Mouse (Mus musculus) kidney, adult 11 months (tissue): ENCODE measurements around the gene Btg1.

Experiments used
- DNase-seq: peaks from one replicate; pipeline ENCODE4 v3.0.0; 2022

The Btg1 gene

DNA sequence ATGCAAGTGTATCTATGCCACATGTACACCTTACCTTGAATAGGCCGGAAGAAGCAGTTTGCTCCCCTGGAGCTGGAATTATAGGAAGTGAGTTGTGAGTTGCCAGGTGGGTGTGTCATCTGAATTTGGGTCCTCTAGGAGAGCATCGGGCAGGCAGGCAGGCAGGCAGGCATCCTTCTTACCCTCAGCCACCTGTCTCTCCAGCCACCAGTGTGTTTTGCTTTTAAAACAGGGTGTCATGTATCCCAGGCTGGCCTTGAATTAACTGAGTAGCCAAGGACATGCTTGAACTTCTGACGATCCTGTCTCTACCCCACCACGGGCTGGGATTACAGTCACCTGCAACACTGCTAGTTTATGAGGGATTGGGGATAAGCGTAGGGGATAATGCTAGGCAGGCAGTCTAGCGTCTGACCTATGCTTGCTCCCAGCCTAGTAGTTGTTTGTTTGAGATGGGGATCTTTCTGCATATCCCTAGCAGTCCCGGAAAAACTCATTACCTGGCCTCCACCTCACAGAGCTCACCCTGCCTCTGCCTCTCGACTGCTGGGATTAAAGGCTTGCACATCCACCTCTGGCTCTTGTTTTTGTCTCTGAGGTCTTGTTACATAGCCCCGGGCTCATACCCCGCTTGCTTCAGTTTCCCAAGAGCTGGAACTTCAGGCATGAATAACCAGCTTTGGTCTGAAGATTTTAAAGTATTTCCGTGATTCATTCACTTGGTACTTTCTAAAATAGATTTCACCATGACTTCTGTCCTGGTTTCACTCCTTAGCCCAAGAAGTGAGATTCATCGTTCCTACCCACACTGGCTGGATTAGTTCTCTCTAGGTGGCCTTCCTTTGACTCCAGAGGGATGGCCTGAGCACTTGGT lies 15.7 kb downstream of the Btg1 start:
- DNase-seq = no peak

DNA sequence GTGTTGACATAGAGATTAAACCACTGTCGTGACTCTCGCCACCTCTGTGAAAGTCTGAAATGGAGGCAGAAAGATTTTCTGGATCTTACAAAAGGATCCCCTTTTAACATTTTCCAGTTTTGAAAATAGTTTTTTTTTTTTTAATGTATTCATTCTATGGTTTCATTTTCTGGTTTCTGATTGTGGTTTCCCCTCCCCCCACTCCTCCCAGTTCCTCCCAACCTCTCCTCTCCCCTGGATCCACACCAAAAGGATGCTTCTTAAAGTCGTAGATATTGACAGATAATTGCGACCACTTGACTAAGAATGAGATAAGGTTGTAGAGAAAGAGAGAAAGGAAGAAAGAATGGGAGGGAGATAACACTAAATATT lies 16.3 kb downstream of the Btg1 start:
- DNase-seq = no peak

DNA sequence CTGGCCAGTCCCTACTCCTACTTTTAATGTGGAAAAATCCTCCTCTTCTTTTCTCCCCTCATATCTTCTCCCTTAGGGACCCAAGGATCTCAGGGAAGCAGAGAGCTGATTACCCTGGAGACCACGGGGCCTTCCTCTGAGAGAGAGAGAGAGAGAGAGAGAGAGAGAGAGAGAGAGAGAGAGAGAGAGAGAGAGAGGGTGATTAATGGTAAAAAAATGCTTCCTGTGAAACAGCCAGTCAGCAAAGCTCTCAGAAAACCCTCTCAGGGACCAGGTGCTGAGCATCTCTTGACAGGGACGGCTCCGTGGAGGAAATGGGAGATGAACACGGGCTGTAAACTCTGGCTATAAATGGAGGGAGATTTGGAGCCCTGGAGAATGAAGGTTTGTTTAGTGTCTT lies 18.7 kb downstream of the Btg1 start:
- no peak for DNase-seq

DNA sequence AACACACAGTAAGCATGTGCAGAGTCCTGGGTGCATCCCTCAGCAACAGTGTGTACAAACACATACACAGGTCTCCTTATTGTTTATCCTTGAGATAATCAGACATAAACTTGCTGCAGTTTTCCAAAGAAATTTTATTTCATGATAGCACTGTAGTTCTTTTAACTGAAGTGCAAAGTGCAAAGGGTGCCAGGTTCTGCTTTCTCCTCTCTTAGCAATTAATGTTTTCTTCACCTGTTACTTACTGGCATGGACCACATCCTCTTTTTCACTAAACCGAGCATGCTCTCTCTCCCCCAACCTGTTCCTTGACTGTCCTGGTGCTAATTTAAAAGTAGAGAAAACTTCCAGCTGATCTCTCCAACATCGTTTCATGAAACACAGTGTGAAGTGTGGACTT lies 21.7 kb downstream of the Btg1 start:
- DNase-seq = no peak

DNA sequence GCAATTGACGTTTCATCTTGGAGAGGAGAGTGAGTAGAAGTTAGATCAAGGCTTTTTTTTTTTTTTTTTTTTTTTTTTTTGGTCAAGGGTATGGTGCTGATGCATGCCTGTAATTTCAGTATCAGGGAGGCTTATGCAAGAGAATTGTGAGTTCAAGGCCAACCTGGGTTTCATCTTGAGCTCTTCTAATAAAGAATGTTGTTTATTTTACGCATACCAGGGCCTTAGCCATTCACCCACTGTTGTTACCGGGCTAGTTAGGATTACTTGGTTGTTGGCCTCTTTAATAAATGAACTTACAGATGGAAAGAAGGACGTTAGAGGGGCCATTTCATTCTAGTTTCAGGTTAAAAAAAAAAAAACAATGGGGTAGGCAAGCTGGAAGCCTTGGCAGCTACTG lies 25.2 kb downstream of the Btg1 start:
- no peak for DNase-seq

DNA sequence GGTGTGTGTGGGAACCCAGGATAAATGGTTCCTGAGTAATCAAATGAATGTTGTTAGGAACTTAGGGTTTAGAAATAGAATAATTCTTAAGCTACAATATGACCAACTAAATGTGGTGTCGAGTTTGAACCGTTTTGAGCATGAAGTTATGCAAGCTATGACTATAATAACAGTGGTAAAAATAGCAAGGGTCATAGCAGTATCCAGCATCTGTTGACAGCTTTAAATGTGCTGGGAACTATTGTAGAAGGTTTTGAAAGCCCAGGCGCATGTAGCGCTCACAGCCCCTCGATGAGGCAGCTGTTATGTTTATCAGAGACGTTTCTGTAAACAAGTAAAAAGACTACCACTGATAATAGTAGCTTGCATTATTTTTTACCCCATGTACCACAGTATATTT lies 25.9 kb downstream of the Btg1 start:
- no peak for DNase-seq

DNA sequence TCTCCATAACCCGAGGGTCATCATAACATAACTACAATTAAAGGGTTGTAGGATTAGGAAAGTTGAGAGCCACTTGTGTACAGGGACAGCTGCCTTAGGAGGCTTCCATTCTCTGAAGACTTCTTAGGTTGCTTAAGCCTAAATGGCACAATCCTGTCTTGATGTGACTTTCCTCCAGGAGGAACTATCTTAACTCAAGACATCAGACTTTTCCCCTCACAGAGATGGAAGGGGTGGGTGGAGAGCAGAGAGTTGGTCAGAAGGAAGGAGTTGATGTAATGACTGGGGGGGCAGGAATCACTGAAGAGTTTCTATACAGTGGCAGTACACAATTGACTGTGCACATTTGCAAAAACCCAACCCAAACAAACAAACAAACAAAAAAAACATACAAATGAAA lies 28.4 kb downstream of the Btg1 start:
- DNase-seq = no peak

DNA sequence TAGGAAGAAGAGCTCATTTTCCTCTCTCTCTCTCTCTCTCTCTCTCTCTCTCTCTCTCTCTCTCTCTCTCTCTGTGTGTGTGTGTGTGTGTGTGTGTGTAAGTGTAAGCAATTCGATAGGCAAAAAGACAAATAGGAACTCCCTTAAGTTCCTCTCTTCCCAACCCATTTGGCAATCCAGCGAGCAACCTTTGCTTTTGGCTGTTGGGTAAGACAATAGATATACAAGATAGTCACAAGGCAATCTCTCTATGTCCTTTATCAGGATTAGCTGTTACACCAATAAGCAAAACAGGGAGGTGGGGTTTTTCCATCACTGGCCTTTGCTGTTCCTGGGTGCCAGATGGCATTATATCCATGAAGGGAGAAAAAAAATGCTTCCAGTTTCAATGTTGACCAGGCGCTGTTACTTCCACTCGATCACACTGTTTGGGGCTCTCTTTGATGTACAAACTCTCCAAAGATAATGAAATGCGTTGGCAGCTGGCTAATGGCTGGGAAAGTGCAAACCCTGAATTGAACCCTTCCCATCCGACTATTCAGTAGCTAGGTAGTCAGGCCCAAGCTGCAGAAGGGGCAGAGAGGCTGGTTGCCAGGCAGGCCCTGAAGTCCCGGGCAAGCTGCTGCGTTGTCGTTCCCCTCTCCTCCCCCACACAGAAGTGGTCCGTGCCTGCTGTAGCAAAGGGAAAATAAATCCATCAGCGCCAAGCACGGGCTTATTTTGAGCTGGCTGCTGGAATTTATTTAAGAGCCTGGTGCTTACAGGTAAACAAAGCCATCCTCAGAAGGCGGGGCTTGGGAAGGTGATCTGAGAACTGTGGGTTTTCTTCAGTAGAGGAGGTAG lies 29.4 kb downstream of the Btg1 start:
- DNase-seq = peak; percentile 57

DNA sequence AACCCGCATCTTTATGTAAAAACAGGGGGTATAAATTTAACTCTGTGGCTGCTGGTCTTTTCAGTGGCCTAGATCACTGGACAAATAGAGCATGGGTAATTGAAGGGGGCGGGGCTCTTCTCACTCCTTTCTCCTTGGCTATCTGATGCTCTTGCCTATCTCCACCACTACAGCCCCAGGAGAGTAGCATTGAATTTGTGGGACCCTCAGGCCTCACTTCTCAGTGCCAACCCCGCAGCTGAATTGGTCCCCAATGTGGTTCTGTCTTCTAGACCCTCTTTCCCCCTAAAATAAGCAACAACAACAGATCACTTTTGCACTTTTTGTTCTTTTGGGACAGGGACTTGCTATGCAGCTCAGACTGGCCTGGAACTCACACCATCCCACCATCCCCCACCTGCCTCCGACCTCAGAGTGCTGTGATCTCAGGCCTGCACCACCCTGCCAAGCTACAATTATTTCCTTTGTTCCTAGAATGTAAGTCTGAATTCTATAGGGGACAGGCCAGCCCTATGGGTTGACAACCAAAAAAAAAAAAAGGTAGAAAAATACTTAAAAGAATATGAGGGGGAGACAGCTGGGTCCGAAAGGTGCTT lies 30.2 kb downstream of the Btg1 start:
- no peak for DNase-seq

DNA sequence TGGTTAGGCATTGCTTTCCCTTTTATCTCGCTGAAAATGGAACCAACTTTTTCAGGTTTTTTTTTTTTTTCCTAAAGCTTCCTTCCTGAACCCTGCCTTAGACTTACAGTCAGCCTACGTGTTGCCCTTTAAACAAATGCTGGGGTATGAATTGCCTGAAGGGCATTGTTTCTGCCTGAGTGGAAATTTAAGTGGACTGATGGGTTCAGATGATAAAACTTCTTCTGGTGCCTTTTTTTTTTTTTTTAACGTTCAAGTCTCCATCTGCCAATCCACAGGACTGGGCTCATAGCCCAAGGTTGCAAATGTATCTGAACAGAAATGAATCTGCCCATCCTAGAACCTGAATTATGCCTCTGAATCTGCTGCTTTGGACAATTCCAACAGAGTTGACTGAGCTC lies 31.4 kb downstream of the Btg1 start:
- no peak for DNase-seq

DNA sequence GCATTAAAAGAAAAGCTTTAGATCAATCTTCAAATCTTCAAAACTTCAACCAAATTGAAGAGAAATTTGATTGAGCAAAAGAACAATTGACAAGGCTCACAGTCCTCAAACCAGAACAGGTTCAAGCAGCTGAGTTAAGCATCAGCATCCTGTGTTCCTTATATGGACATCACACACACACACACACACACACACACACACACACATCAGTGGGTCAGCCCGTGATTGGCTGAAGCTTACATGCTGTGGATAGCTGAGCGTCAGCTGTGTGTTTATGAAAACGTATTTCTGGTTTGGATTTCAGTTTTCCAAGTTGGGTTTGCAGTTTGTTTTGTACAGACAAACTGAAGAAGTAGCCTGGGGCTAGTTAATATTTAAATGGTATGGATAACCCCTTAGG lies 32.7 kb downstream of the Btg1 start:
- DNase-seq = no peak

DNA sequence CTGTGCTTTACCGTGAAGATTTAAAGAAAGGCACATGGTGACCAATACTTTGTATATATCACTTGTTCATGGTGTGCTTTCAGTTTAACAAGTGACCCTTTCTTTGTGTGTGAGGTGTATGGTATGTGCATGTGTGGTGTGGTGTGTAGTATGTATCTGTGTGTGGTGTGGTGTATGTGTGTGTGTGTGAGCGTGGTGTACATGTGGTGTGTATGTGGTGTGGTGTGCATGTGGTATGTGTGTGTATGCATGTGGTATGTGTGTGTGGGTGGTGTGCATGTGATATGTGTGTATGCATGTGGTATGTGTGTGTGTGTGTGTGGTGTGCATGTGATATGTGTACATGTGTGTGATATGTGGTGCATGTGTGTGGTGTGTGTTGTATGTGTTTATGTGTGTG lies 35.6 kb downstream of the Btg1 start:
- DNase-seq = no peak

DNA sequence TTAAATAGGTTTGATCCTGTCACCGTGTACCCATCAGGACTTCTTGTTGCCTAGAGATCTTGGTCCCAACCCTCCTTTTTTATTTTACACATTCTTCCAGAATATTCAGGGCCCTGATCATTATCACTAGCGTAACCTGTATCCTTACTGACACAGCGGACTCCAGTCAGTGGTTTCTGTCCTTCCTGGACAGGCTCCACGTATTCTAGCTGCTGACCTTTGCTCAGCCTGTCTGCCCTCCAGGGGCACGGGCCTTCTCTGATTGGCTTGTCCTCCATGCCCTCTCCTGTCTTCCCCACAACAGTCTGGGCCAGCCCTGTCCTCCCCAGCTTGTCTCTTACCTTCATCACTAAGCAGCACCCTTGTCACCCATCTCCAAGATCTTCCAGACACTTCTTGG lies 36.2 kb downstream of the Btg1 start:
- DNase-seq = peak; percentile 77

DNA sequence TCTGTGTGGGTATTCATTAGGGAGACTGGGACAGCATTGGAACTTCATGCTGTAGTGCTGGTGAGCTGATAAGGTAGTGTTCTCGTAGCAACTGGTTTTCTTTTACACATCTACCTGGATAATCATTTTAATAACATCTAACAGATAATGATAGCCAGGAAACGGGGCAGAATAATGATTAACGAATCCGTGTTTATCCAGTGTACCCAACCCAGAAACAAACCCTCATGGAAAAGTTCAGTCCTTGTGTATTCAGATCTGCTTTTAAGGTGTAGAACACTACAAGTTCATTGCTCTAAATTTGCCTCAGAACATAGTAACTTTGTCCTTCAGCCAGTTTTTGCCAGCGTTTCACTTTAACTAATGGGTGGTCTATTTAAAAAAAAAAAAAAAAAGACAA lies 37.3 kb downstream of the Btg1 start:
- no peak for DNase-seq

DNA sequence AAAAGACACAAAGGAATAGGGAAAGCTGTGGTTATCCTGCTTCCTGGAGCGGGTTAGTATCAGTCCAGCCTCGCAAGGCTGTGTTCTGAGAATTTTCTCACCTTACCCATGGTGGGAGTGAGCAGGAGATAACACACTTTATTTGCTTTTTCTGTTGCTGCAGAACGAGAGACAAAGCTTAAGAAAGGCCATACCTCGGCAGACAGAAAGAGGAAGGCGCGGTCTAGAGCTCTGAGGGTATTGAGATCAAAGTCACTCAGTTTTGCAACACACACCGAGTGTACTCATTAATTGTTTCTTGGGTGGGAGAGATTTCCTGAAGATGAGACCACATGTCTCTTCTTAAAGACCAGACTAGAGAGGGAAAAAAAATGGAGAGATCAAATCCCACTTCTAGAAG lies 37.8 kb downstream of the Btg1 start:
- no peak for DNase-seq

DNA sequence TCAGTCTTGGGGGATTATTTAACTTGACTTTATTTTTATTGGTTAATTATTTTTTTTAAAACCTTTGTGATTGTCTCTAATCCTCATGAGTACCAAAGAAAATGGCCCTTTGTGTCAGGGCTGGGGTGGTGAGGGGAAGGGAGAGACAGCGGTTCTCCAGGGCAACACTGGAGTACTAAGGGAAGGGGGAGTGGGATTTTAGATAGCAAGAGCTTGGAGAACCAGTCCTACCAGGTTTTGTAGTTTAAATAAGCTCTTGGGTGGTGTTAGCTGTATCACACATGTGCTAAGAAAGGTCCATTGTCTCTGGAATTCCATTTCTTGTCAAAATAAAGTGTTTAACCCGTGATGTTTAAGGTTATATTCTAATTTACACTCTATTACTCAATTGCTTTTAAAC lies 38.3 kb downstream of the Btg1 start:
- no peak for DNase-seq

DNA sequence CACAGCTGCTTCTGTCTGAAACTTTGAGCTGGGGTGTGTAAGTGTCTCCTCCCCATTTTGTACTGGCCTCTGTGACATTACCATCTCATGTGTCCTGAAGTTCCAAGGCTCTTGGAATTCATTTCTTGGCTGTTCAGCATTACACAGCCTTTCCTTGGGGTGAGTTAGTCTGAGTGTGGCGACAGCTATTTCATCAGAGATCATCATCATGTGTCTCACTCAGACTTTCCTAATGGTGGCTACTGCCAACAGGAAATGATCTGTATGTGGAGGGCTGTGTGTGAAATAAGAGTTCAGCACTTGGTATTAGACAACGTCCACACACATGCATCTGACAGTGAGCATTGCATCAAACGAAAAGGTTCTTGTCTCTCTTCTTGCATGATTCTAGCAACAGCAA lies 39.4 kb downstream of the Btg1 start:
- DNase-seq = no peak

DNA sequence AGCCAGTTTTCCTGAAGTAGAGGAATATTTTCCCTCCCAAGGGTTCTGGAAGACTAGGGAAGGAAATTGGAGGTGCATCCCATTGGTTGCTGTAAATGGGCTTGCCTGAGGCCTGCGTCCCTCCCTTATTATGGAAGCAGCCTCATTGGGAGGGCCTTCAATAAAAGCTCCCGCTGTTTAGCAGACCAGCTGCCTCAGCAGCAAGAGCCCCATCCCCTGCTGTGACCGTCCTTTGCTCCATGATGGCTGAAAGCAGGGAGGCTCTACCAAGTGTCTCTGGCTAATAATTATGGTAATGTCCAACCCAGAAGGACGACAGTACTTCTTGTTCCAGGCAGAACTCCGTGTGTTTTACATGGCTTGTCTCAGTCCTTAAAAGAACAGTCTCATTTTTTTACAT lies 42.1 kb downstream of the Btg1 start:
- DNase-seq = peak; percentile 17

DNA sequence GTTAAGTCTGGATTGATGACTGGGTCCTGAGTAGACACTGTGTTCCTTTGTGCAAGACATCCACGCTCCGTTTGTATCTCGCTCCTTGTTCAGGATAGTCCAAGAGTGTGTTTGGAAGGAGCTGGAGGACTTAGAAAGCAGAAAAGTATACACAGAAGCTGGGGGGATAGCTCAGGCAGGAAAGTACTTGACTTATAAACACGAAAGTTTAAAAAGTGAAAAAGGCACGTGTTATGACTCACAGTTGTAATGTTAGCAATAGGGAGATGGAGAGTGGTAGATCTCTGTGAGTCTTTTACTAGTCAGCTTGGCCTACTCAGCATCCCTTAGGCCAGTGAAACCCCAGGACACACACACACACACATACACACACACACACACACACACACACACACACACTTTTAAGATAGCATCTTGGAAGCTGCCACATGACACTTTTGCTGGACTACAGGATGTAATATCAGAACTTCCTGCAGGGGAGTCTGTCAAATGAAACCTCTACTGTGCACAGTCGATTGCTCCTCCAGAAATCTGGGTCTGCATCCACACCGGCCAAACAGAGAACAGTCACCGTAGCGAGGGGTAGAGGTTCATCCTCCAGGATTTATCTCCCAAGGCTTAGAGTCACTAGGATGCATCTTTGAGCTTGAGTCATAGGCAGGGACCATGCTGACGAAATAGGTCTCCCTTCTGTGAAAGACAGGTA lies 43.6 kb downstream of the Btg1 start:
- no peak for DNase-seq

DNA sequence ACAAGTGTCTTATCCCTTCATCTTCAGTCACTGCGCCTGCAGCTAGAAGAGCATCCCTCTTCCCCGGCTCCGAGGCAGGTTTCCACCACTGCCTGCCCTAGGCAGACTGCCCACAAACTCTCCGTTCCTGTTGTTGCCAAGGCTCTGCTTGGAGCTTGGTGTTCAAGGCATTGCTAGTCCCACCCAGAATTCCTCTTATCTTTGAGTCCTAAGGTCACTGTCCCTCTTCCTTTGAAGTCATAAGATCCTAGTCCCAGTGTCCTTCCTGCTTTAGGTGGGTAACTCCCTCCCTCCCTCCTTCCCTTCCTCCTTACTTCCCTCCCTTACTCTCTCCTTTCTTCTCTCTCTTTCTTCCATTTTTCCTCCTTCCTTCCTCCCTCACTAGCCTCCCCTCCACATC lies 46.2 kb downstream of the Btg1 start:
- DNase-seq = no peak

DNA sequence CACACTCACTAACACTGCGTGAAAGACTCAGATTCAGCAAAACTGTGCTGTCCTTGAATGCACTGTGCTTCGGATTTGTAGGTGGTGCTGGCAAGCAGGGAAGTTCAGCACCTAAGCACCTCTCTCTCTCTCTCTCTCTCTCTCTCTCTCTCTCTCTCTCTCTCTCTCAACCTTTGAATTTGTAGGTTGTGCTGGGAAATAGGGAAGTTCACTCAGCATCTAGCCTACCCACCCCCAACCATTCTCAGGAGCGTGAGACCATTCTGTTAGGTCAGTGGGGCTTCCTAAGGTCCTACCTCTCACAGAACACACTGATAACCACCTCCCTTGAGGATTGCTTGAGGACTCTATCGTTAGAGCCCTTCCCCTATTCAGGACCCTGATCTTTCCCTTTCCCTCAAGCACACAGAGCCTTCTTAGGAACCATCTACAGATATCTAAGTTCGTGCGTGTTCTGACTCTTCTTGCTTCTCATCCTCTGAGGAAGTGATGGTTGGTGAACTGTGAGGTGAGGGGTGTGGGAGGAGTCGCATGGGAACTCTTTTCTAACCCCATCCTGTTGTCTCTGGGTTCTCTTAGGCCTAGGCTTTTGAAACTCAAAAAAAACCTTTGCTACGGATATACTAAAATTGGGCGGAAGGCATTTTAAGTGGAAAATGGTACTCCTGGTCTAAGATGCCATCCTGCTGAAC lies 47.1 kb downstream of the Btg1 start:
- DNase-seq = no peak
